Mouse (Mus musculus) MEL (cell line): ENCODE data around the gene Rpa2. TPM values are rescaled to one million over a fixed set of nuclear protein-coding genes. Genes with fewer than 3 reads are reported as not detected.

Experiments used
- DNase-seq: peaks from one replicate; pipeline ENCODE4 v3.0.0; 2011; ENCODE audit warnings: low read depth, low spot score
- H3K27ac ChIP-seq: 2 replicates; pipeline ENCODE4 v1.5.1; 2012; ENCODE audit warnings: low read depth, mild to moderate bottlenecking, control low read depth, low read length, moderate library complexity; ENCODE audit not compliant: control insufficient read depth
- H3K27me3 ChIP-seq, 2 experiments: fragments of 150-350 bp in 1 of 2; sonication (generic) in 1 of 2; 2 replicates each; pipeline ENCODE4 v1.6.1; 2012; ENCODE audit warnings: low read length in 2 of 2, mild to moderate bottlenecking in 2 of 2, improper control_type of control experiment in 1 of 2, moderate library complexity in 1 of 2; ENCODE audit not compliant: insufficient read depth in 2 of 2, control insufficient read depth in 1 of 2
- H3K36me3 ChIP-seq, 2 experiments: 2 replicates each; pipeline ENCODE4 v1.6.1; 2012 to 2014; ENCODE audit warnings: low read length in 2 of 2, improper control_type of control experiment in 1 of 2, inconsistent platforms in 1 of 2, mild to moderate bottlenecking in 1 of 2; ENCODE audit not compliant: insufficient read depth in 2 of 2, control insufficient read depth in 1 of 2
- H3K4me1 ChIP-seq, 2 experiments: fragments of 150-350 bp in 1 of 2; sonication (generic) in 1 of 2; 2 replicates each; pipeline ENCODE4 v1.6.1; 2012; ENCODE audit warnings: low read length in 2 of 2, improper control_type of control experiment in 1 of 2, mild to moderate bottlenecking in 1 of 2; ENCODE audit not compliant: insufficient read depth in 2 of 2, control insufficient read depth in 1 of 2
- H3K4me3 ChIP-seq, 2 experiments: fragments of 150-350 bp in 1 of 2; sonication (generic) in 1 of 2; 2 replicates each; pipeline ENCODE4 v1.5.1; 2012; ENCODE audit warnings: low read depth in 2 of 2, low read length in 2 of 2, mild to moderate bottlenecking in 2 of 2, moderate library complexity in 2 of 2, control low read depth in 1 of 2, improper control_type of control experiment in 1 of 2; ENCODE audit not compliant: control insufficient read depth in 1 of 2, insufficient read depth in 1 of 2
- H3K79me2 ChIP-seq: 2 replicates; pipeline ENCODE4 v1.6.1; 2012; ENCODE audit warnings: mild to moderate bottlenecking, low read length, moderate library complexity; ENCODE audit not compliant: control insufficient read depth, poor library complexity, insufficient read depth
- H3K9ac ChIP-seq: 2 replicates; pipeline ENCODE4 v1.6.1; 2012; ENCODE audit warnings: low read depth, mild to moderate bottlenecking, control low read depth, low read length, moderate library complexity; ENCODE audit not compliant: control insufficient read depth, poor library complexity, severe bottlenecking
- H3K9me3 ChIP-seq: fragments of 150-350 bp; sonication (generic); replicated peaks from 2 replicates; pipeline ENCODE4 v1.6.1; 2012; ENCODE audit warnings: mild to moderate bottlenecking, low read length, improper control_type of control experiment, moderate library complexity; ENCODE audit not compliant: insufficient read depth
- BHLHE40 ChIP-seq: IDR thresholded peaks from 2 replicates; pipeline ENCODE4 v1.6.1; 2012; ENCODE audit warnings: low read depth, mild to moderate bottlenecking, inconsistent platforms, low read length, improper control_type of control experiment, borderline replicate concordance
- CHD1 ChIP-seq: IDR thresholded peaks from 2 replicates; pipeline ENCODE4 v1.6.1; 2012; ENCODE audit warnings: low read depth, mild to moderate bottlenecking, inconsistent platforms, low read length, improper control_type of control experiment
- CHD2 ChIP-seq: IDR thresholded peaks from 2 replicates; pipeline ENCODE4 v1.6.1; 2011; ENCODE audit warnings: low read length, improper control_type of control experiment
- CTCF ChIP-seq, 3 experiments: IDR thresholded peaks in 2 of 3; conservative IDR thresholded peaks in 1 of 3; 2 replicates each; pipeline ENCODE4 v1.5.1; 2011 to 2012; ENCODE audit warnings: low read length in 3 of 3, low read depth in 2 of 3, mild to moderate bottlenecking in 2 of 3, improper control_type of control experiment in 1 of 3, inconsistent platforms in 1 of 3, mixed read lengths in 1 of 3, moderate library complexity in 1 of 3; ENCODE audit not compliant: control insufficient read depth in 1 of 3, insufficient read depth in 1 of 3, poor library complexity in 1 of 3, severe bottlenecking in 1 of 3
- ELF1 ChIP-seq: IDR thresholded peaks from 2 replicates; pipeline ENCODE4 v1.6.1; 2014; ENCODE audit warnings: low read depth, mild to moderate bottlenecking, inconsistent platforms, low read length, improper control_type of control experiment, moderate library complexity
- EP300 ChIP-seq, 2 experiments: IDR thresholded peaks; 2 replicates each; pipeline ENCODE4 v1.6.1; 2011; ENCODE audit warnings: improper control_type of control experiment in 2 of 2, low read length in 2 of 2, low read depth in 1 of 2, mild to moderate bottlenecking in 1 of 2
- ETS1 ChIP-seq: IDR thresholded peaks from 2 replicates; pipeline ENCODE4 v1.6.1; 2012; ENCODE audit warnings: low read depth, mild to moderate bottlenecking, inconsistent platforms, low read length, improper control_type of control experiment, moderate library complexity
- GATA1 ChIP-seq: IDR thresholded peaks from 2 replicates; pipeline ENCODE4 v1.6.1; 2011; ENCODE audit warnings: low read depth, low read length, improper control_type of control experiment
- HCFC1 ChIP-seq: IDR thresholded peaks from 2 replicates; pipeline ENCODE4 v1.6.1; 2012; ENCODE audit warnings: low read depth, mild to moderate bottlenecking, inconsistent platforms, low read length, improper control_type of control experiment, moderate library complexity
- KAT2A ChIP-seq: conservative IDR thresholded peaks from 2 replicates; pipeline ENCODE4 v1.6.1; 2012; ENCODE audit warnings: low read depth, low read length, improper control_type of control experiment, inconsistent platforms
- MAX ChIP-seq: IDR thresholded peaks from 2 replicates; pipeline ENCODE4 v1.6.1; 2011; ENCODE audit warnings: low read length, improper control_type of control experiment
- MAZ ChIP-seq: IDR thresholded peaks from 2 replicates; pipeline ENCODE4 v1.6.1; 2012; ENCODE audit warnings: low read depth, mild to moderate bottlenecking, inconsistent platforms, low read length, improper control_type of control experiment
- MXI1 ChIP-seq: IDR thresholded peaks from 2 replicates; pipeline ENCODE4 v1.6.1; 2011; ENCODE audit warnings: mild to moderate bottlenecking, low read depth, low read length, improper control_type of control experiment
- MYB ChIP-seq: IDR thresholded peaks from 2 replicates; pipeline ENCODE4 v1.6.1; 2011; ENCODE audit warnings: mild to moderate bottlenecking, low read depth, low read length, improper control_type of control experiment
- MYC ChIP-seq: IDR thresholded peaks from 2 replicates; pipeline ENCODE4 v1.6.1; 2011; ENCODE audit warnings: low read depth, mild to moderate bottlenecking, low read length, improper control_type of control experiment, moderate library complexity
- NELFE ChIP-seq: IDR thresholded peaks from 2 replicates; pipeline ENCODE4 v1.6.1; 2011; ENCODE audit warnings: low read depth, low read length, improper control_type of control experiment
- NRF1 ChIP-seq: IDR thresholded peaks from 2 replicates; pipeline ENCODE4 v1.6.1; 2014; ENCODE audit warnings: low read depth, mild to moderate bottlenecking, inconsistent platforms, low read length, improper control_type of control experiment, moderate library complexity; ENCODE audit not compliant: poor library complexity, insufficient read depth, severe bottlenecking
- POLR2A ChIP-seq, 2 experiments: IDR thresholded peaks; 2 replicates each; pipeline ENCODE4 v1.6.1; 2011 to 2012; ENCODE audit warnings: low read length in 2 of 2, mild to moderate bottlenecking in 2 of 2, control low read depth in 1 of 2, improper control_type of control experiment in 1 of 2, low read depth in 1 of 2, moderate library complexity in 1 of 2; ENCODE audit not compliant: control insufficient read depth in 1 of 2, insufficient read depth in 1 of 2, poor library complexity in 1 of 2
- POLR2AphosphoS2 ChIP-seq: IDR thresholded peaks from 2 replicates; pipeline ENCODE4 v1.6.1; 2011; ENCODE audit warnings: low read length, improper control_type of control experiment
- POLR2AphosphoS5 ChIP-seq: IDR thresholded peaks from 2 replicates; pipeline ENCODE4 v1.6.1; 2012; ENCODE audit warnings: low read depth, borderline replicate concordance, mild to moderate bottlenecking, inconsistent platforms, low read length, moderate library complexity, mixed read lengths
- RCOR1 ChIP-seq: IDR thresholded peaks from 2 replicates; pipeline ENCODE4 v1.6.1; 2012; ENCODE audit warnings: low read depth, mild to moderate bottlenecking, inconsistent platforms, low read length, improper control_type of control experiment
- SIN3A ChIP-seq: IDR thresholded peaks from 2 replicates; pipeline ENCODE4 v1.6.1; 2012; ENCODE audit warnings: low read length, improper control_type of control experiment, inconsistent platforms
- TAL1 ChIP-seq: IDR thresholded peaks from 2 replicates; pipeline ENCODE4 v1.6.1; 2012; ENCODE audit warnings: mild to moderate bottlenecking, inconsistent platforms, low read length, moderate library complexity, mixed read lengths
- TBP ChIP-seq: IDR thresholded peaks from 2 replicates; pipeline ENCODE4 v1.8.0; 2011; ENCODE audit warnings: low read depth, low read length, improper control_type of control experiment
- TCF12 ChIP-seq: IDR thresholded peaks from 2 replicates; pipeline ENCODE4 v1.6.1; 2014; ENCODE audit warnings: low read depth, mild to moderate bottlenecking, inconsistent platforms, low read length, improper control_type of control experiment, moderate library complexity
- USF1 ChIP-seq: IDR thresholded peaks from 2 replicates; pipeline ENCODE4 v1.6.1; 2014; ENCODE audit warnings: low read depth, mild to moderate bottlenecking, inconsistent platforms, low read length, improper control_type of control experiment, moderate library complexity
- ZNF384 ChIP-seq: IDR thresholded peaks from 2 replicates; pipeline ENCODE4 v1.6.1; 2012; ENCODE audit warnings: low read depth, mild to moderate bottlenecking, inconsistent platforms, low read length, improper control_type of control experiment
- polyA plus RNA-seq, 2 experiments: library from polyadenylated mRNA; stranded (reverse) in 1 of 2; unstranded in 1 of 2; fragments of >175 nt in 1 of 2; fragments of >200 nt in 1 of 2; gene quantifications; 2 replicates each; pipeline versions ENCODE4 v1.2.1 to v1.2.4; 2012; ENCODE audit warnings: low replicate concordance in 2 of 2, low read depth in 1 of 2; ENCODE audit not compliant: insufficient read length in 2 of 2, insufficient read depth in 1 of 2, missing spikeins in 1 of 2
- total RNA-seq: library from RNA; depleted of rRNA; stranded (reverse); fragments of 300-350 nt; gene quantifications from 2 replicates; pipeline ENCODE4 v1.2.3, GENCODE M21; 2012

Gene Rpa2
- total and polyA plus RNA-seq, 3 experiments = 103 to 119 TPM; not detected in 1

GRCm38 (mm10) chr4:132801176-132802077 lies 33.3 kb downstream of the Rpa2 start:
- Histone ChIP-seq H3K4me3 (peak overlapping the region; percentile 67), H3K27ac (peak overlapping the region; percentile 87), H3K4me1 (peaks cover 13 to 36% of the 10 kb centered on the region in 2 experiments), H3K36me3 (peaks cover 0 to 26% of the 10 kb centered on the region in 2 experiments; a peak in 2 of 4 replicates), H3K79me2 (no peaks in the 10 kb centered on the region; the same call in 1 of the 2 replicates), H3K9ac (peak overlapping the region; percentile 78), H3K9me3 (no peaks in the 10 kb centered on the region), H3K27me3 (no peaks in the 10 kb centered on the region)
- TF ChIP-seq USF1 (no peak), SIN3A (peak; percentile 60), ETS1 (0 out of 2 replicates have a peak, but pooled peaks have one; percentile 49), TAL1 (peak; percentile 80), MAZ (peak; percentile 59), GATA1 (peak; percentile 70), MAX (0 out of 2 replicates have a peak, but pooled peaks have one; percentile 45), RCOR1 (0 out of 2 replicates have a peak, but pooled peaks have one; percentile 24), POLR2AphosphoS2 (peak; percentile 32; the same call in 1 of the 2 replicates), CTCF (IDR thresholded peaks at IDR 0.05 in 2 of 3, conservative IDR thresholded peaks at IDR 0.05 in 1 of 3; ENCODE audit: control insufficient read depth in 1 of 3, insufficient read depth in 1 of 3, low read depth in 2 of 3, low read length in 3 of 3, poor library complexity in 1 of 3, severe bottlenecking in 1 of 3) (no peak), EP300 (IDR thresholded peaks at IDR 0.05; ENCODE audit: low read depth in 1 of 2, low read length in 2 of 2) (peak; percentile 51 to 81; a peak in 3 of 4 replicates), CHD2 (no peak), TCF12 (peak; percentile 87), MYB (no peak), MYC (peak; percentile 38; the same call in 1 of the 2 replicates), KAT2A (no peak), POLR2AphosphoS5 (no peak)
- peak; percentile 75 for DNase-seq

GRCm38 (mm10) chr4:132802171-132802637 lies 34.1 kb downstream of the Rpa2 start:
- Histone ChIP-seq H3K27me3 (no peaks in the 10 kb centered on the region), H3K79me2 (no peaks in the 10 kb centered on the region; the same call in 1 of the 2 replicates)
- TF ChIP-seq MYC = 0 out of 2 replicates have a peak, but pooled peaks have one; percentile 7
- peak; percentile 36 for TF ChIP-seq ZNF384
- no peak for TF ChIP-seq NRF1
- TF ChIP-seq MXI1 = peak; percentile 73
- TF ChIP-seq CHD1 = 0 out of 2 replicates have a peak, but pooled peaks have one; percentile 91
- peak; percentile 57 for TF ChIP-seq NELFE
- TF ChIP-seq RCOR1 = 0 out of 2 replicates have a peak, but pooled peaks have one; percentile 5
- peak; percentile 38 for TF ChIP-seq HCFC1
- TF ChIP-seq MAX = no peak
- TF ChIP-seq EP300 (IDR thresholded peaks at IDR 0.05; ENCODE audit: low read depth in 1 of 2, low read length in 2 of 2) = peak in 1 of 2 experiments; percentile 3; a peak in 1 of 4 replicates
- TF ChIP-seq BHLHE40 = no peak
- TF ChIP-seq ELF1 = peak; percentile 56
- TF ChIP-seq MAZ = 0 out of 2 replicates have a peak, but pooled peaks have one; percentile 52
- no peak for TF ChIP-seq TBP
- no peak for TF ChIP-seq ETS1
- TF ChIP-seq POLR2A (IDR thresholded peaks at IDR 0.05; ENCODE audit: control insufficient read depth in 1 of 2, insufficient read depth in 1 of 2, low read depth in 1 of 2, low read length in 2 of 2, poor library complexity in 1 of 2) = peak in 1 of 2 experiments; percentile 45; a peak in 1 of 4 replicates
- TF ChIP-seq, all 39 proteins: peak for 11
- peak; percentile 80 for DNase-seq
- peaks cover 18 to 32% of the 10 kb centered on the region in 2 experiments for H3K4me1 ChIP-seq
- peak overlapping the region; percentile 78 for H3K9ac ChIP-seq
- peaks cover 0 to 32% of the 10 kb centered on the region in 2 experiments; a peak in 2 of 4 replicates for H3K36me3 ChIP-seq
- H3K4me3 ChIP-seq = peak overlapping the region; percentile 67
- H3K9me3 ChIP-seq = no peaks in the 10 kb centered on the region
- peak overlapping the region; percentile 87 for H3K27ac ChIP-seq
